Mouse (Mus musculus) testis, postnatal 10 days (tissue): ENCODE results near the gene Chsy1.

Source experiments
- DNase-seq: peaks from one replicate; pipeline ENCODE4 v3.0.0; 2021; ENCODE audit warnings: low spot score

Gene Chsy1

DNA sequence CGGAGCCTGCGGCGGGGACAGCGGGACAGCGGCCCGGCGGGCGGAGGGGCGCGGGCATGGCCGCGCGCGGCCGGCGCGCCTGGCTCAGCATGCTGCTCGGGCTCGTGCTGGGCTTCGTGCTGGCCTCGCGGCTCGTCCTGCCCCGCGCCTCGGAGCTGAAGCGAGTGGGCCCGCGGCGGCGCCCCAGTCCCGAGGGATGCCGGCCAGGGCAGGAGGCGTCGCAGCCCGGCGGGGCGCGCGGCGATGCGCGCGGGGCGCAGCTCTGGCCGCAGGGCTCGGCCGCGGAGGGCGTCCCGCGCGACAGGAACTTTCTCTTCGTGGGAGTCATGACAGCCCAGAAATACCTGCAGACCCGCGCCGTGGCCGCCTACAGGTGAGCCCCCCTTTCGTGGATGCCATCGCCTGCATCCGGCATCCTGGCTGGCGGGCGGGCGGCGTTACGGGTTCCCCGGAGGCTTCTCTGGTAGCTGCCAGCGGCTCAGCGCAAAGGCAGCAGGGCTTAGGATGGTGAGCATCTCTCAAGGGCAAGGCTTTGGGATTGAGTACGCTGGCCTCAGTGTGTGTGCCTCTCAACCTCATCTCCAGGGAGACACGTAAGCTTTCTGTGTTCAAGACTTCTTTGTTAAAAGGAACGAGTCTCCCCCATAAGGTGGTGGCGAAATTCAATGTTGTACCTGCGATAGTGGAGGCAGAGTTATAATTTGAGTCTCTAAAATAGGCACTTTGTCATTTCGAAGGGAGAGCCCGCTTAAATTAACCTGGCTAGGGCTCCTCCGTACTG is 730 bp downstream of the Chsy1 start:
- DNase-seq: peak; percentile 62

DNA sequence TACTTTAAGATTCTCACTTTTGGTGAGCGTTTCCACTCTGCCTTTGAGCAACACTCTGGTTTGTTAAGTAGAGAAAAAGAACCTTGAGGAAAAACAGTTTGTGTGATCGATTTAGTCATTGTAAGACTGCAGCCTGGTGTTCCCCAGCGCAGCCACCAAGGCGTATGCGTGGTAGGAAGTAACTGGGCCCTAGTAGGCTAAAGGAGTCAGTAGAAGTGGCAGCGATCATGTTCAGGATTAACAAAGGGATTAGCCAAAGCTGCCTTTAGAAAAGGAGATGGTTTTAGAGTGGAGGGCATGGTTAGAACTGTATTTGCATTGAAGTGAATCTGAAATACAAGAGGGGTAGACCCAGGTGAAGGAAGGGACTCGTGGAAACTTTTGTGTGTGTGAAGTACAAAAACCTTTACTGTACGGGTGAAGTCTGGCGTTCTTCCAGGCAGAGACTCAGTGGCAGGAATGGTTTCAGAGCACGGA is 1.4 kb downstream of the Chsy1 start:
- no peak for DNase-seq

DNA sequence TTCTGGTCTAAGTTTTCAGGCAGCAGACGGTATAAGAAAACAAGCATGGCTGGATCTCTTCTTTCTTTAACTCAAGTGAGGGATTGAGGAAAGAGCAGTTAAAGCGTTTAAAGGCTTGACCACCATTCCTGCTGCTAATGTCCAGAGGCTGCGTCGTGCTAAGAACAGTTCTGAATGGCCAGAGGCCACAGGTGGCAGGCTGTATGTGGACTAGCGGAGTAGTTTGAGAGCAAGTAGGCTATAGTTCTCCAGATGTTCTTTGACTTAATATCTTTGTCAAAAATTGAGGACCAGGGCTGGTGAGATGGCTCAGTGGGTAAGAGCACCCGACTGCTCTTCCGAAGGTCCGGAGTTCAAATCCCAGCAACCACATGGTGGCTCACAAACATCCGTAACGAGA is 1.9 kb downstream of the Chsy1 start:
- DNase-seq: no peak

GRCm38 (mm10) chr7:66113561-66113960 is 4.2 kb downstream of the Chsy1 start:
- no peak for DNase-seq

DNA sequence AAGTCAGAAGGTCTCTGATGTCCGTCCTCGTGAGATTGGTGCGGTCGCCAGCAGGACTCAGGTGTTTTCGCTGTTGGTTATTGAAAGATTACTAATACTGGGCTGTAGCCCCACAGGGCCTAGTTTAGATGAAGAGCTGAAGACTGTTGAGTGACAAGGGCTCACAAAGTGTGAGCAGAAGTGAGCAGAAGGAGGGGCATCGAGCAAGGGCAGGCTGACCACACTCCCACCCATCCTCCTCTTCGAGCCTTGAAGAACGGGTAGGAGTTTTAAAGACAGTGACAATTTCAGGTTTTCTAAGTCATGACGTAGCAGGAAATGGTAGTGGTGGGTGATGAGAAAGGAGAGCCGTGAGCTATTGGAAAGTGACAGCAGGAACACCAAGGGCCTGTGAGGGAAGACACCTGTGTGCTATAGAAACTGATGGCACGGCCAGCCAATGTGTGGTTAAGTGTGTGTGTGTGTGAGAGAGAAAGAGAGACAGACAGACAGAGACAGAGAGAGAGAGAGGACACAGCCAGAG is 6.6 kb downstream of the Chsy1 start:
- DNase-seq: no peak

- no peak for DNase-seq
Observed at GRCm38 (mm10) chr7:66116906-66117482, 7.7 kb downstream of the Chsy1 start.

DNA sequence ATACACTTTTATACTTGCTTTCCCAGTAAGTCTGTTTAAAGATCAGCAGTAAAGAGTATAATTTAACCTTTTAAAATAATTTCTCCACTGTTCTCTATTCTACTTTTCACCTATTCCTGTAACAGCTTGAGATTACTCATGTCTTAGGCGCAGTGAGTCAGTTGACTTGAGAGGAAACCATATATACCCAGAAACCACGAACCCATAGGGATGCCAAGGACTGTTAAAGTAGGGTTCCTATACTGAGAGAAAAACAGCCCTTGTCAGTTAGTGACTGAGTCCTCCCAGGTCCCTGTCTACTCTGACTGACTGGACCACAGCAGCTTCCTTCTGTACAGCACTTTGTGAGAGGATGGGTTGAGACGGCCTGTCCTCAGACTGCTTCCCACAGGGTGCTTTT is 8.7 kb downstream of the Chsy1 start:
- no peak for DNase-seq

GRCm38 (mm10) chr7:66118796-66119195 is 9.5 kb downstream of the Chsy1 start:
- no peak for DNase-seq

DNA sequence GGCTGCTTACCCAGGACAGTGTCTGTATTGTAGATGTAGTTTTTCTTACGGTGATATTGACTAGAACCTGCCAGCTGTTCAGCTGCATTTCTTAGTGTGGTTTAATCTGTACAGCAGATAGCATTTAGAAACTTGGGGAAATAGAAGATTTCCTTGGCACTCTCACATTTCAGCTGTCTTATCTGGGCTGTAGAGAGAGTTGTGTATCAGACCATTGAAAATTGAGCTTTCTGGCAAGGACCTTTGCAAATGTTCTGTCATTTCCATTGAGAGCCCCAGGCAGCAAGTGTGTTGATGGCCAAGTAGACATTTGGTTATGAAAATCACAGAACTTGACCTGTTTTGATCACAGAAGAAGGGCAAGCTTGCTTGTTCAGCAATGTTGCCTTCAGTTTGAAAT is 10.8 kb downstream of the Chsy1 start:
- no peak for DNase-seq

DNA sequence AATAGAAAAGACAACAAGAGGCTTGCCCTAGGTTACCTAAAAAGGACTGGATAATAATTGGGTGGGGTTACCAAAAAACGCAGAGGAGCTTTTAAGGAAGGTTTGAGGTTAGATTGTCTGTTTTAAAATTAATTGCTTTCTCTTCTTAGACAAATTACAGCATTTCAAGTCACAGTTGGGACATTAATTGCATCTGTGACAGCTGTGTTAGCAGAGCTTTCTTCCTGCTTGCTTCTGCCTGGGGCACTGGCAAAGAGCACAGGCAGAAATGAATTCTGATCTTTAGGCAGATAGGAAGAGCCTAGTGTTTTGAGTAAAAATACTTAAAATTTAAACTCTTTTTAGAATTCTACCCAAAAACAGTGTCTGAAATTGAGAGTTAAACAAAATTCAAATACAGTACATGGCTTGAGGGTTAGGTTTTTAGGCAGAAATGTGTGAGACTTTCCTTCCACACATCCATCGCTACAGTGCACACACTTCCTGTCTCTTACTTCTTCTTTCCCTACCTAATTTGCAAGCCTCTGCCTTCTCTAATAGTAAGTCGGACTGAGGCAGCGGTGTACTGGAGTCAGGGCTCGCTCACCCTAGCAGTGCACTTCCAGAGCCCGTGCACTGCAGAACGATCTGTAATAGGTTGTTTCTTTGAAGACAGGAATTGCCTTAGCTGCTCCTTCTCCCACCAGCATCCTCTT is 11.5 kb downstream of the Chsy1 start:
- DNase-seq: no peak

- DNase-seq: no peak
Observed at GRCm38 (mm10) chr7:66124551-66124968, 15.2 kb downstream of the Chsy1 start.

DNA sequence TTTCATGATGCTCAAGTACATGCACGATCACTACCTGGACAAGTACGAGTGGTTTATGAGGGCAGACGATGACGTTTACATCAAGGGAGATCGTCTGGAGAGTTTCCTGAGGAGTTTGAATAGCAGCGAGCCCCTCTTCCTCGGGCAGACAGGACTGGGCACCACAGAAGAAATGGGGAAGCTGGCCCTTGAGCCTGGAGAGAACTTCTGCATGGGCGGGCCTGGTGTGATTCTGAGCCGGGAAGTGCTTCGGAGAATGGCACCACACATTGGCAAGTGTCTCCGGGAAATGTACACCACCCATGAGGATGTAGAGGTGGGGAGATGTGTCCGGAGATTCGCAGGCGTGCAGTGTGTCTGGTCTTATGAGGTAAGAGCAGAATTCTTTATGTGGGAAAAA is 16.1 kb downstream of the Chsy1 start:
- no peak for DNase-seq

DNA sequence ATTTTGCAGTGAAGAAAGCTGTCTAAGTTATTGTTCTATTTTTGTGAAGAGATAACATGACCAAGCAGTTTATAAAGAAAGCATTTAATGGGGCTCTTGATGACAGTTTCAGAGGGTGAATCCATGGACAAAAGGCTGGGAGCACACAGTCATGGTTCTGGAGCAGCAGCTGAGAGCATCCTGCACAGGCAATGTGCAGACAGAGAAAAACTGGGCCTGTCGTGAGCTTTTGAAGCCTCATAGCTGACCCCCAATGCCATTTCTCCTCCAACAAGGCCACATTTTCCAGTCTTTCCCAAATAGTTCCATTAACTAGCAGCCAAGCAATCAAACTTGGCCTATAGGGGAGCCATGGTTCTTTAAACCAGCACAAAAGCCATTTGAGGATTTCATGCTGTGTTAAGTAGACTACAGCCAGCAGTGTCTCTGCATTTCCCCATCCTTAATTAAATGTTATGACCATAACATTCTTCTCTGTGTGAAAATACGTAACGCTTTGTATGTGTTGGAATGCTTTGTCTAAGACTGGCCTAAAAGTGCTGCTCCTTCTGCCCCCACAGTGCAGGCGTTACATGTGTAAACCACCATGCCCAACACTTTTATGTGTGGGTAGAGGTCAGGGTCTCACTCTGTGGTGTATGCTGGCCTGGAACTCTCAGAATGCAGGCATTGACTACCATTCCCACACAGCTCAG is 18.8 kb downstream of the Chsy1 start:
- DNase-seq: no peak

GRCm38 (mm10) chr7:66128857-66129256 is 19.5 kb downstream of the Chsy1 start:
- no peak for DNase-seq

DNA sequence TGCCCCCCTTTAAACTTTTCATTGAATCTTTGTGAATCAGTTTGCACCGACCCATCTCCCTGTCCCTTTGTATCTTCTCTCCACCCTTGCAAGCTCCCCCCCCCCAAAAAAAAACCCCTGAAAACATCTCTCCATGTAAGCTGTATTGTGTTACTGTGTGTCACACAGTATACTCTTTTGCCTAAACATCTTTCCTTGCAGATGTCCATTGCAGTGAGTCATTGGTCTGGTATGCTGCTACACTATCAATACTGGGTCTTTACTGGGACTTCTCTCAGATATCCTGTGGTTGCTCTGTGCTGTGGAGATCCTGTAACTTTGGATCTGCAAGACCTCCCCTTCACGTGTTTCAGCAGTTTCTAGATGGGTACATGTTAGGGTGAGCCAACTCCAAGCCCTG is 21.0 kb downstream of the Chsy1 start:
- no peak for DNase-seq

GRCm38 (mm10) chr7:66131776-66132421 is 22.6 kb downstream of the Chsy1 start:
- no peak for DNase-seq

DNA sequence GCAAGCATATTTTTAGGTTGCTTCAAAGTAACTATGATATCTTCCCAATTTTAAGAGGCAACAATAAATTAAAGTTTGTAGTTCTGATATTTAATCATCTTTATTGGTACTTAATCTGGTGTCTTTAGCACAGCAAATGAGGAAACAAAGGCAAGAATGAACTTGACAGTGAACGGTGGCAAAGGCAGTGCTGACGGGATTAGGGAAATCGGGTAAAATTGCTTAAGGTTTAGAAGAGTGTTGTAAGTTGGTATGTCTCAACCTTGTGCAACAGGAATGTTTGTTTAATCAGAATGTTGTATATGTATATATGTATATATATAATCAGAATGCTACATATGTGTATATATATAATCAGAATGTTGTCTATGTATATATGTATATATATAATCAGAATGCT is 24.8 kb downstream of the Chsy1 start:
- DNase-seq: no peak

- DNase-seq: no peak
Observed at GRCm38 (mm10) chr7:66135644-66136043, 26.3 kb downstream of the Chsy1 start.

DNA sequence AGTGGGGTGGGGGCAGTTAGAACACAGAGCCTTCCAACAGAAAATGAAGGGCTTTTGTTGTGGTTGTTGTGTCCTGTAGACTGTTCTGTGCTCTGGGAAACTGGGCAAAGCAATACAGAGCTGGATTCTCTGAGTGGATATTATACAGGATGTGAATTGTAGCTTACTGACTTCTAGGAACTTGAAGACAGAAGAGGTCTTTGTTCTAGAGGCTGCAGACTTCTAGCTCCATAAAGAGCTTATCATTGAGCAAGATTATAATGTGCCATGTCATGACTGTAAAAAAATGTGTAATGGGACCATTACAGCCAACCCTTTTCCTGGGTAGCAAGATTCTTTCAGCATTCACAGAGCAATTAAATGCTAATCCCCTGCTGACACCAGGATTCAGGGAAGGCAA is 26.9 kb downstream of the Chsy1 start:
- DNase-seq: no peak

- no peak for DNase-seq
Observed at GRCm38 (mm10) chr7:66137309-66137708, 28.0 kb downstream of the Chsy1 start.

- DNase-seq: no peak
Observed at GRCm38 (mm10) chr7:66138301-66138700, 29.0 kb downstream of the Chsy1 start.

- DNase-seq: no peak
Observed at GRCm38 (mm10) chr7:66138878-66139277, 29.6 kb downstream of the Chsy1 start.
